Mouse (Mus musculus) neural tube, embryonic 12.5 days (tissue): ENCODE data around the gene Per1. TPM values are rescaled to one million over a fixed set of nuclear protein-coding genes. Genes with fewer than 3 reads are reported as not detected.

ENCODE experiments used
- ATAC-seq: fragments of 200-750 bp; cut with Nextera tagmentation; 2 replicates; pipeline ENCODE4 v1.8.0; 2017; ENCODE audit warnings: low read depth, mild to moderate bottlenecking, moderate TSS enrichment, moderate library complexity; ENCODE audit not compliant: low FRiP score
- H3K27ac ChIP-seq: fragments of 300-500 bp; sonication (generic); 2 replicates; pipeline ENCODE4 v1.5.1; 2016
- H3K27me3 ChIP-seq: fragments of 300-500 bp; sonication (generic); replicated peaks from 2 replicates; pipeline ENCODE4 v1.6.1; 2016; ENCODE audit warnings: mild to moderate bottlenecking
- H3K36me3 ChIP-seq: fragments of 300-500 bp; sonication (generic); 2 replicates; pipeline ENCODE4 v1.6.1; 2016; ENCODE audit warnings: mild to moderate bottlenecking
- H3K4me1 ChIP-seq: fragments of 300-500 bp; sonication (generic); 2 replicates; pipeline ENCODE4 v1.6.1; 2016
- H3K4me2 ChIP-seq: fragments of 300-500 bp; sonication (generic); replicated peaks from 2 replicates; pipeline ENCODE4 v1.6.1; 2016; ENCODE audit warnings: mild to moderate bottlenecking
- H3K4me3 ChIP-seq: fragments of 300-500 bp; sonication (generic); 2 replicates; pipeline ENCODE4 v1.5.1; 2016
- H3K9ac ChIP-seq: fragments of 300-500 bp; sonication (generic); 2 replicates; pipeline ENCODE4 v1.6.1; 2016; ENCODE audit warnings: mild to moderate bottlenecking
- H3K9me3 ChIP-seq: fragments of 300-500 bp; sonication (generic); 2 replicates; pipeline ENCODE4 v1.6.1; 2016; ENCODE audit warnings: mild to moderate bottlenecking
- WGBS: fragments of 180-500 bp; shearing (Covaris S2); methylation state at CpG from one replicate; pipeline ENCODE4 v1.1.7; 2016; 5-methylcytosine and 5-hydroxymethylcytosine counted together
- polyA plus RNA-seq: library from polyadenylated mRNA; unstranded; fragments of >200 nt; fragmentation: Nextera tagmentation; extraction: Ambion mirVana; gene quantifications from 2 replicates; pipeline ENCODE4 v1.2.1, GENCODE M21; 2016

Gene Per1
- polyA plus RNA-seq, 1 experiment from 2014 or later: 9.0 TPM

DNA sequence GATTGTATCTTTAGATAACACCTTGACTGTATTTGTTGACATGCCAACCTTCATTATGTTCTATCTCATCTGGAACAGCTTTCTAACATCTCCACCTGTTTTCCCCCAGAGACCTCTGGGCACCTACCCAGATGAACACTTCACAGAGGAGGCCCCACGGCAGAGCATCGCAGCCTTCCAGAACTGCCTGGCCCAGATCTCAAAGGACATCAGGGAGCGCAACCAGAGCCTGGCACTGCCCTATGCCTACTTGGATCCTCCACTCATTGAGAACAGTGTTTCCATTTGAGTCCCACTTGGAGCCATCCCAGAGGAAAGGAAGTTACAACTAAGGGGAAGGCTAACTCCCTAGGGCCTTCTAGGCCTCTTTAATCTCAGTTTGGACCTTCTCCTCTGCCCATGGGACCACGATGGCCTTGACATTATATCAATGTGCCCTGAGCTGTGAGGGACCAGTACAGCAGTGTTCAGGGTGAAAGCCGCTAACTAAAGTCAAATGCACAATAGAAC lies 53.5 kb downstream of the Per1 start:
- no peaks in the 10 kb centered on the region for H3K36me3 ChIP-seq
- H3K4me1 ChIP-seq: 0 out of 2 replicates have a peak, but pooled peaks cover 4% of the 10 kb centered on the region
- WGBS: 92% methylated on average over 5 of the region's 5 CpGs
- H3K4me2 ChIP-seq: no peak overlapping the region
- H3K9ac ChIP-seq: no peak overlapping the region
- H3K27ac ChIP-seq: no peak overlapping the region
- no peak overlapping the region for H3K4me3 ChIP-seq
- H3K27me3 ChIP-seq: 0 out of 2 replicates have a peak, but pooled peaks cover 5% of the 10 kb centered on the region
- no peak for ATAC-seq
- no peaks in the 10 kb centered on the region for H3K9me3 ChIP-seq

DNA sequence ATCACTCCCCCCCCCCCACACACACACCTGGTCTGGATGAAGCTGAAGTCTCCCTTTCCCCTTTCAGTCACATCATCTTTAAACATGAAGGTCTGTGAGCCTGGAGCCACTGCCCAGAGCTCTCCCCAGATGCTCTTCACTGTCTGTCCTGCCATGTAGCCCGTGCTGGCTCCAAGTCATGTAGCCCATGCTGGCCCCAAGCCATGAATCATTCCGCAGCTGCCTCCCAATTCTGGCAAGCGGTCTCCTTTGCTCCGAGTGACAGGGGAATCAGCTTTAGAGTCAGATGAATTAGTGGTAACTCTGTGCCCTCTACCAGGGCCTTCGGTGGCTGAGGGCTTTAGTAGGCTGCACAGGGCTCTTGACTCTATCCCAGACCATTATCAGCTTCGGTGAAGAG lies 54.7 kb downstream of the Per1 start:
- no peaks in the 10 kb centered on the region for H3K36me3 ChIP-seq
- 0 out of 2 replicates have a peak, but pooled peaks cover 5% of the 10 kb centered on the region for H3K27me3 ChIP-seq
- H3K4me2 ChIP-seq: no peak overlapping the region
- no peak overlapping the region for H3K9ac ChIP-seq
- 80% methylated on average over 6 of the region's 6 CpGs for WGBS
- ATAC-seq: no peak
- H3K9me3 ChIP-seq: no peaks in the 10 kb centered on the region
- H3K4me1 ChIP-seq: 0 out of 2 replicates have a peak, but pooled peaks cover 4% of the 10 kb centered on the region
- no peak overlapping the region for H3K27ac ChIP-seq
- H3K4me3 ChIP-seq: no peak overlapping the region

DNA sequence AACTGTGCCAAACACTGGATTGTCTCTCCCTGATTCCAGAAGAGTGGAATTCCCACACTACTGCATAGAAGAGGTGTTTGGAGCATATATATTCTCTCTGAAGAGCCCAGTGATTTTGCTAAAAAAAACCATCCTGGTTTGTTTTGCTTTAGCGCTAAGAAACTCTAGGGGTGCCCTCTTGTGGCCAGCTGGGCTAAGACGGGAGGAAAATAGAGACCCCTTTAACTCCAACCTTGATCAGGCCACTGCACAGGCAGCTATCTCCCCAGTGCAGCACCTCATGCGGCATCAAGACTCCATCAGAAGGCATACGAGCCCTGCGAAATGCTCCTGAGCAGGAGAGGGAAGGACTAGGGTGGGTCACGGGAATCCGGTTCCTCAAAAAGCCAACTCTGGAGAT lies 55.4 kb downstream of the Per1 start:
- WGBS: 12% methylated on average over 7 of the region's 7 CpGs
- H3K36me3 ChIP-seq: no peaks in the 10 kb centered on the region
- 0 out of 2 replicates have a peak overlapping the region, but pooled peaks have one; percentile 26 for H3K9ac ChIP-seq
- no peak for ATAC-seq
- H3K27me3 ChIP-seq: 0 out of 2 replicates have a peak, but pooled peaks cover 7% of the 10 kb centered on the region
- H3K4me2 ChIP-seq: peak overlapping the region; percentile 36
- H3K4me1 ChIP-seq: 0 out of 2 replicates have a peak, but pooled peaks cover 4% of the 10 kb centered on the region
- H3K9me3 ChIP-seq: no peaks in the 10 kb centered on the region
- H3K4me3 ChIP-seq: peak overlapping the region; percentile 5; the same call in 1 of the 2 replicates
- no peak overlapping the region for H3K27ac ChIP-seq

DNA sequence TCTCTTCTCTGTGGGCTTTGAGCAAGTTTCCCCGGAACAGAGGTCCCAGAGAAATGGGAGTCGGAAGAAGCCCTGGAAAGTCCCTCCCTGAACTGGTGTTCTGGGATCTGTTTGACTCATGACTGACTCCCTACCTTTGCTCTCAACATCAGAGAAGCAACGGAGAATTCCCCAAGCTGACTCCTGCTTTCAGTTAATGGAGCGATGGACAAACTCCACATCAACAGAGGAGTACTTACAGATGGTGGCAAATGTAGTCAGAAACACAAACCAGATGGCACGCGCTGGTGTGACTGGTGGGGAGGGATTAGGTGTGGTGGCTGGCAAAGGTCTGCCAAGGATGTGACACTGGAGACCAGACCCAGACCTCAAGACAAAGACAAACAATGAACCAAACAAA lies 56.0 kb downstream of the Per1 start:
- H3K36me3 ChIP-seq: no peaks in the 10 kb centered on the region
- H3K4me3 ChIP-seq: no peak overlapping the region
- no peak for ATAC-seq
- 66% methylated on average over 6 of the region's 6 CpGs for WGBS
- H3K9ac ChIP-seq: no peak overlapping the region
- 0 out of 2 replicates have a peak, but pooled peaks cover 9% of the 10 kb centered on the region for H3K27me3 ChIP-seq
- H3K4me1 ChIP-seq: 0 out of 2 replicates have a peak, but pooled peaks cover 4% of the 10 kb centered on the region
- no peak overlapping the region for H3K27ac ChIP-seq
- H3K9me3 ChIP-seq: no peaks in the 10 kb centered on the region
- peak overlapping the region; percentile 36 for H3K4me2 ChIP-seq

DNA sequence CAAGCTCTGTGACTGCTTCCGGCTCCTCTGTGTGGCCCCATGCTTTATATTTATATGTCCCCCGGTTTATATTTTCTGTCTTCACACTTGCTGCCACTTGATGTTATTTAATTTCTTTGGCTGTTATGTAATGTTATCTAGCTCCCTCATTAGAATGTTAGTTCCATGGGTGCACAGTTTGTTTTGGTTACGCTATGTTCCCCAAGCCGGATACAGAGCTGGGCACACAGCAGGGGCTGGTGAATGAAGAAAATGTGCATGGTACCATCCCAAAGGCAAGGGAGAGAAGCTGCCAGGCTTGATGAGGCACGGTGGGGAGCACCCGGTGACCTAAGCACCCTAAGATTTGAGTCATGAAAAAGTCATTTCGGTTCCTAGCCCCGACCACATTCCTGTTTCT lies 58.8 kb downstream of the Per1 start:
- ATAC-seq: no peak
- no peak overlapping the region for H3K4me2 ChIP-seq

DNA sequence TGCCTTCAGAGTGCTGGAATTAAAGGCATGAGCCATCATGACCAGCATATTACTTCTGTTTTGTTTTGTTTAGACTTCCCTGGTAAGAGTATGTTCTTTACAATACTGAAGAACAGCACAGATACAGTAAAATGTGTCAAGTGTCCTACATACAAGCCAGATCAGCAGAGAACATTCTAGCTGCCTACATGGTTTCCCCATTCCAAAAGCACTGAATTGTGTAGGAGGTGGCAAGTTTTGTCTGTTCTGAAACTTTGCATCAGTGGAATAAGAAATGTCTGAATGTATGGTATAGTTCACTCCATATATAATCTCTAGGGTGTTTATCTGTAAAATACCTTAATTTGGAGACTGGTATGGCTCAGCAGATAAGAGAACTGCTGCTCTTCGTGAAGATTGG lies 60.3 kb downstream of the Per1 start:
- ATAC-seq: no peak
- Histone ChIP-seq H3K27ac (no peak overlapping the region), H3K4me3 (no peak overlapping the region), H3K36me3 (no peaks in the 10 kb centered on the region), H3K9me3 (no peaks in the 10 kb centered on the region), H3K4me2 (no peak overlapping the region), H3K4me1 (peaks cover 11% of the 10 kb centered on the region), H3K27me3 (peaks cover 26% of the 10 kb centered on the region), H3K9ac (no peak overlapping the region)
- WGBS: 57% methylated on average over 1 of the region's 1 CpGs

More for the DNA sequence above, 58.8 kb downstream of the Per1 start:
- H3K9ac ChIP-seq: no peak overlapping the region
- peaks cover 11% of the 10 kb centered on the region for H3K4me1 ChIP-seq
- H3K4me3 ChIP-seq: no peak overlapping the region
- 86% methylated on average over 8 of the region's 8 CpGs for WGBS
- H3K9me3 ChIP-seq: no peaks in the 10 kb centered on the region
- no peak overlapping the region for H3K27ac ChIP-seq
- H3K36me3 ChIP-seq: no peaks in the 10 kb centered on the region
- H3K27me3 ChIP-seq: peaks cover 26% of the 10 kb centered on the region

DNA sequence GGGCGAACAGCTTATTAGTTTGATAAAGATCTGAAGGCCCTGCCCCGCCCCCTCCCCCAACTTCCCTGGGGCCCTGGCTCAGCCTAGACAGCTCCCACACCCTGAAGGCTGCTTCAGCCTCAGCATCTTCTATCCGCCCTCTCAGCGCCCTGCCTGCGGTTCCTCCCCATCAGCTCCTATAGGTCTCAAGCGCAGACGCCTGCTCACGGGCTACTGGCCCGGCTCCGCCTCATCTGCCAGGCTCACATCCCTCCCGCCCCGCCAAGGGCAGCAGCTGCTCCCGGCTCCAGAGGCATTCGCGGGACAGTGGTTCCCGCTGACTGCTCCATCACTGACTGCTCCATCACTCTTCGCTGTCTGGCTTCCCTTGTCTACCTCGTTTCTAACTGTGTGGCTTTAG lies 61.8 kb downstream of the Per1 start, which contains the start of gene Alox12b:
TSS of gene Alox12b (plus strand) at position 190 of the 400 bp plus-strand sequence.
- 5% methylated on average over 18 of the region's 18 CpGs for WGBS
- Histone ChIP-seq H3K4me3 (peak within 1 kb of the TSS; percentile 17; the same call in 1 of the 2 replicates), H3K27ac (no peak within 1 kb of the TSS), H3K4me1 (peaks cover 8% of the 10 kb centered on the region), H3K4me2 (peak within 1 kb of the TSS; percentile 54), H3K9ac (0 out of 2 replicates have a peak within 1 kb of the TSS, but pooled peaks have one; percentile 33), H3K9me3 (no peaks in the 10 kb centered on the region), H3K36me3 (no peaks in the 10 kb centered on the region), H3K27me3 (peaks cover 21% of the 10 kb centered on the region)
- ATAC-seq: peak; percentile 56; the same call in 1 of the 2 replicates

Other genes with a start within 250 kb of the Per1 start
- 80.4 and 81.5 TPM in 2 replicates for gene Ndel1, start 223.4 kb upstream of the Per1 start, polyA plus RNA-seq
- gene Rnf222, start 206.7 kb upstream of the Per1 start, polyA plus RNA-seq: 0.05 TPM in 1 of 2 replicates, not detected in the other
- 732 and 743 TPM in 2 replicates for gene Rpl26, start 193.6 kb upstream of the Per1 start, polyA plus RNA-seq
- gene Odf4, start 168.1 kb upstream of the Per1 start, polyA plus RNA-seq: not detected in 2 replicates
- gene Arhgef15, start 137.7 kb upstream of the Per1 start, polyA plus RNA-seq: 8.9 and 10.5 TPM in 2 replicates
- 1.9 and 2.5 TPM in 2 replicates for gene Slc25a35, start 127.1 kb upstream of the Per1 start, polyA plus RNA-seq
- gene Rangrf, start 120.0 kb upstream of the Per1 start, polyA plus RNA-seq: 37.4 and 42.2 TPM in 2 replicates
- gene Pfas, start 86.8 kb upstream of the Per1 start, polyA plus RNA-seq: 26.3 and 30.9 TPM in 2 replicates
- gene Ctc1, start 79.3 kb upstream of the Per1 start, polyA plus RNA-seq: 60.8 and 66.8 TPM in 2 replicates
- gene Aurkb, start 49.6 kb upstream of the Per1 start, polyA plus RNA-seq: 95.5 and 98.4 TPM in 2 replicates
- gene Borcs6, start 35.5 kb upstream of the Per1 start, polyA plus RNA-seq: 17.9 and 18.9 TPM in 2 replicates
- 36.1 and 39.8 TPM in 2 replicates for gene Tmem107, start 24.4 kb upstream of the Per1 start, polyA plus RNA-seq
- gene Vamp2, start 6.7 kb upstream of the Per1 start, polyA plus RNA-seq: 149 and 174 TPM in 2 replicates
- gene Hes7, start 25.2 kb downstream of the Per1 start, polyA plus RNA-seq: 0.28 TPM in 2 replicates
- not detected in 2 replicates for gene 9130213A22Rik, start 27.4 kb downstream of the Per1 start, polyA plus RNA-seq
- 0.65 TPM in 1 of 2 replicates, not detected in the other for gene Aloxe3, start 30.7 kb downstream of the Per1 start, polyA plus RNA-seq
- gene Alox12b, start 61.8 kb downstream of the Per1 start, polyA plus RNA-seq: 0.20 TPM in 1 of 2 replicates, not detected in the other
- gene Alox8, start 102.6 kb downstream of the Per1 start, polyA plus RNA-seq: 0.09 TPM in 1 of 2 replicates, not detected in the other
- 0.10 and 0.17 TPM in 2 replicates for gene Gucy2e, start 141.8 kb downstream of the Per1 start, polyA plus RNA-seq
- 32.1 and 32.6 TPM in 2 replicates for gene Cntrob, start 228.6 kb downstream of the Per1 start, polyA plus RNA-seq
- 179 and 194 TPM in 2 replicates for gene Trappc1, start 228.8 kb downstream of the Per1 start, polyA plus RNA-seq
- 5.6 and 5.8 TPM in 2 replicates for gene Kcnab3, start 231.0 kb downstream of the Per1 start, polyA plus RNA-seq
- 51.3 and 58.6 TPM in 2 replicates for gene Rnf227, start 245.2 kb downstream of the Per1 start, polyA plus RNA-seq